Mouse (Mus musculus) natural killer cell, adult 2 months (primary cell): ENCODE results near the gene Aim2.

ENCODE experiments used
- DNase-seq, 2 experiments: peaks; one replicate each; pipeline ENCODE4 v3.0.0; 2022; ENCODE audit warnings: low spot score in 2 of 2

The Aim2 gene

DNA sequence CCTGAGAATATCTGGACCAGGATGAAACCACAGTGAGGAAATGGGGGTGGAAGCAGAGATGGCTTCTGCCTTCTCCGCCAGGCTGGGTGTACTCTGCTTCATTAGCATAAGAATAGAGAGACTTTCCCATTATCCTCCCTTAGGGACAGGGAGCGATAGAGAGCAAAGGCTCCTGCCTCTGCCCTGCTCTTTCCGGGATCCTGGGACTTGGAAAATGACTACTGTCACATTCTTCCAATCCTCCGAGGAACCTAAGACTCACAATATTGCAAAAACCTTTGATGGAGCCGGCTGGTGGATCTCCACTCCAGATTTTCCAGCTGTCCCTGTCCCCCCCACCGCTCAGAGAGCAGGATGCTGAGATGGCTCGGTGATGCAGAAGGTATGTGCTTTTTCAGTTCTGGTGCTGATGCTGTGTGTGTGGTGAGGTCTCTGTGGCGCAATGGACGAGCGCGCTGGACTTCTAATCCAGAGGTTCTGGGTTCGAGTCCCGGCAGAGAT lies 39.3 kb downstream of the Aim2 start:
- no peak for DNase-seq

DNA sequence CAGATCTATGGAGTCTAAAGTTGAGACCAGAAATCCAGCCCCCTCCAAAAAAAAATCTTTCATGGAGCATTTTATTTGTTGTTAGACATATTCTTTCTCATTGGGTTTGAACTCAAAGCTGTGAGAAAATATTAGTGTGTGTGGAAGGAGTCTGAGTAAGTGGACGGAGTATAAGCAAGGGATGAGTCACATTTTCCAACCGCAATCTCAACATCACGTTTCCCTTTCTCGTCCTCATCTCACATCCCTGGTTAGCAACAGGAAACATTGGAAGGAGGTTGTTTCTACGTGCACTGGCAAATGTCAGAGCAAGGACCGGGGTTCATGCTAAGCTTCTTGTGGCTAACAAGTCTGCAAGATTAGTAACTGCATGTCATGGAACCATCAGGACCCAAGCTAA lies 41.1 kb downstream of the Aim2 start:
- DNase-seq, result no peak

DNA sequence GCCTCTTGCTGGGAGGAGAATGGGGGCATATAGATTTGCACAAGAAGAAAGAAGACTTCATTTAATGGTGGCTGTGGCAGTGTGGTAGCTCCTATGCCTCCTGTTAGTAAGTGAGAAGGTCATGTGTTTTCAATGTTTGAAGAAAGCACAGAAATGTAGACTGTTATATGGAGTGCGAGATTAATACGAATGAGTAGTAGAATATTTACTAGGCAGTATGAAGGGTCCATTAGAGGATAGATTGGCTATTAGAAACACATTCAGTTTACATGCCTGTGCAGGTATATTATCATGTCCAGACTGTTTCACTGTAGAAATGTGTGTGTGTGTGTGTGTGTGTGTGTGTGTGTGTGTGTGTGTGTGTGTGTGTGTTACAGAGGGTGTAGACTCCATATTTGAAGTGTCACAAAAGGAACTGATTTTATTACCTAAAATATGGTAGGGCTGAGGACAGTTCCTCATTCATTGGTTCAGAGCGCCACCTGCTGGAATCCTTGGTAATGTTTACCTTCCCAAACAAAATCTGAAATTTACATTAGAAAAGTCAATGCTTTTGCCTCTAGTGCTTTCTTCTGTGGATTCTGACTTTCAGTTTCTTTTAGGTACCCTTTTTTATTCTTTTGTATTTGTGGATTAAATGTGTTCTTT lies 47.8 kb downstream of the Aim2 start:
- DNase-seq, result peak; percentile 47 to 73

DNA sequence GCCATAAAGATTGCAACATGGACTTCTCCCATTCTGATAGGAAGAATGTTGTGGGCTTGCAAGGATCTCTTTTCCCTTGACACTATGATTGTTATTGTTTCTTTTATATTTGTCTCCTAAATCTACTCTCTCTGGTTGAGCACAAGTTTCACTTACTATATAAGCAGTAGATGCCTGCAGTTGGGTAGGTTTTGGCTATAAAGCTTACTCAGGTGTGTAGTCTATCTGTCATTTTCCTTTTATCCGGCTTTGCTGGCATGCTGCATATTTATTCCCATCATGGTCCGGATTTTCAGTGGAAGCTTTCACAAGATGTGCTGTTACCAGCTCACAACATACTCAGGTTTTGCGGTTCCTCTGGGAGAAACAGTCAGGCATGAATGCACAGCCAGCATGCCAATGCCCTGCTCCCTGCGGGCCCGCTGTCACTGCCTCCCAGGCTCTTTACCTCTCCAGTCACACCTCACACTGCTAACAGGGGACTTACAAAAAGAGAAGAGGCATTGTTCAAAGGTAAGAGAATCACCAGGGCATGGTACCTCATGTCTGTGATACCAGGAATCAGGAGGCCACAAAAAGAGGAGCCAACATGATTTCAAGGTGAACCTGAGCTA lies 54.1 kb downstream of the Aim2 start:
- no peak for DNase-seq

DNA sequence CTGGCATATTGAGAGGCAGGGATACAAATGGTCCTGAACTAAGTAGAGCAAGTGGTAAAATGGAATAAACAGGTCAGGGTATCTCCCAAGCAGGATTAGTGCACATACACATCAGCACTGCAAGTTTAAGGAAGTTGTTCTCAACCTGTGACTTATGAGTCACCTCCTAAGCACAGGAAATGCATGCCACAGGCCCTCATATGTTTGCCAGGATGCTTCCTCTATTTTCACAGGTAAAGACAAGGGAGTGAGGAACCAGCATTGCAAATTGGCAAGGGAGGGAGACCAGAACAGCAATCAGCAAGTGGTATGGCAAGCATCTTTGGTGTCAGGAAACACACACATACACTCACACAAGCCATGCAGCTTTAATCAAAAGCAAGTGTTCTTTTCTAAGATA lies 58.4 kb downstream of the Aim2 start:
- DNase-seq, result peak; percentile 32 to 69

DNA sequence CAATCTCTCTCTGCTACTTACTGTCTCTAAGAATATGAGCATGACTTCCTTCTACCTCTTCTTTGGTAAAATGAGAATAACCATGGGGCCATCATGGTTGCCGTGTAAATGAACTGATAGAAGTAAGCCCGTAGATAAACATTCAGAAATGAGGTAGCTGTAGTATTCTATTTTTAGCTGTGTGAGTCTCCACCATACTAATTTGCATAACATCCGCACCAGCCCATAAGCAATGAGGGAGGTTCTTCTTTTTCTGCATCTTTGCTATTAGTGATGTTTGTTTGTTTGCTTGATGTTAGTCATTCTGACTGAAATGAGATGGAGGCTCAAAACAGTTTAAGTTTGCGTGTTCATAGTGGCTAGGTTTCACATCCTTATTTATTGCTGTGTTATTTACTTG lies 61.2 kb downstream of the Aim2 start:
- DNase-seq, result peak in 1 of 2 experiments; percentile 55

DNA sequence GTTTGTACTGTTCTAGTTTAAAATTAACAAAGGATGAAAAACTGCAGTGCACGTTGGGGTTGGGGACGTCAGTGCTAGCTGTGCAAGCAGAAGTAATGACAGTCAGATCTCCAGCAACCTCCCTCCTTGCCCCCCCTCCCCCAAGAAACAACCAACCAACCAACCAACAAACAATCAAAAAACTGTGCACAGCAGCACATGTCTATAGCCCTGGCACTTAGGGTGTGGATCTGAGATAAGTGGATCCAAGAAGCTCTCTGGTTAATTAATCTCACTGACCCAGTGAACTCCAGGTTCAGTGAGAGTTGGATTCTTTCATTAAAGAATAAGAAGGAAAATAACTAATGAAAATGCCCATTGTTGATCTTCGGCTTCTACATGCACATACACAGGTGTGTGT lies 64.0 kb downstream of the Aim2 start:
- no peak for DNase-seq

DNA sequence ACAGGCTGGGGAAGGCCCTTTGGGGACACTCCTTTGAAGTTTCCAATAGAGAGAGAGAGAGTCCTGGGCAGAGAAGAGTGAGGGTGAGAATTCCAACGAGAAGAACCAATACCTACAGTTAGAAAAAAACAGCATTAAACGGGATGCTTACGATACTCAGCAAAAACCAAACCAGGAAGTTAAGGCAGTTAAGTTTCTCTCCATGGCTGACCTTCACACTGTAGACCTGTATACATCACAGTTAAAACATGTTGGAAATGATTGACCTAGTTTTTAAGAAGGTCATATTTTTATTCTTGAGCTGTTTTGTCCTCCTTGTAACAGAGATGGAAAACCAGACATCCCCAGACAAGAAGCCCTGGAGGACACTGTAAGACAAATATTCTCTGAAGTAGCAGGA lies 67.8 kb downstream of the Aim2 start:
- no peak for DNase-seq

DNA sequence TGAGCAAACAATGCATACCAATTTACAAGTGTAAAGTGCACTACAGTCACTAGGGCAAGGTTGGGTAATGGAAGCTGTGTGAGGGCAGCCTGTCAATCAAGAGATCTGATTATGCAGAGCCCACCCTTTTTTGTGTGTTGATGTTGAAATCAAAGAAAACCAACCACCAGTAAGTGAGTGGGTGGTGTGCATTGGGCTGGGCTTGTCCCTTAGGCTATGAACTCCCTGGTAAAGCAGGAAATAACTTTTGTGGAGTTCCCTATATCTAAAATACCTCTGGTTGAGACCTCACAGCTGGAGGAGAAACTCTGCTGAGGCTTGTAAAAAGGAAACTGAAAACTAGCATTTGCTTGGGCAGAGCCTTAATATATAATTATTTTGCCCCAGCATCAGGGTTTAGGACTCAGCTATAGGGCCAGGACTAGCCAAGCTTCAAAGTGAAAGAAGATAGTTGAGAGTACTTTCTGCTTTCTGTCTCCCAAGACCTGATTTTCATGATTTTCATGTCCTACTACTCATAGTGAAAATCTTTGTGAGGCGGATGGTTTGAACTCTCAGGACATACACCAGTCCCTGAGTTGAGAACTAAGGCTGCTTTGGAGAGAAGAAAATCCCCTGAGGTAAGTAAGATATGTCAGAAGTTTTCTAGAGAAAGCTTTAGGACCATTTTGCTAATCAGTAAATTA lies 68.4 kb downstream of the Aim2 start:
- peak in 1 of 2 experiments; percentile 24 for DNase-seq

DNA sequence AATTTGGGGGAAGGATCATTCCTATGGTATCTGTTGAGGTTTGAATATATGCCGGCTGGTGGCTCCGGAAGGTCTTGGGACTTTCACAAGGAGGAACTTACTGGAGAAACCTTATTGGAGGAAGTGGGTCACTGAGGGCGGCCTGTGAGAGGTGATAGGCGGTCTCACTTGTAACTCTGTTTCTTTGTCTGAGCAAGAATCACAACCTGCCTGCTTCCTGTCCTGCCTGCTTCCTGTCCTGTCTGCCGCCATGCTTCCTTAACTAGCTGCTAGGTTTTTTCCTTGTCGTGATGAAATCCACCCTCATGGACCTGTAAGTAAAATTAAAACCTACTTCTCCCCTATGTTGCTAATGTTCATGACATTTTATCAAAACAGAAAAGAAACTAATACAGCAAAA lies 69.7 kb downstream of the Aim2 start:
- DNase-seq, result peak; percentile 75 to 83

DNA sequence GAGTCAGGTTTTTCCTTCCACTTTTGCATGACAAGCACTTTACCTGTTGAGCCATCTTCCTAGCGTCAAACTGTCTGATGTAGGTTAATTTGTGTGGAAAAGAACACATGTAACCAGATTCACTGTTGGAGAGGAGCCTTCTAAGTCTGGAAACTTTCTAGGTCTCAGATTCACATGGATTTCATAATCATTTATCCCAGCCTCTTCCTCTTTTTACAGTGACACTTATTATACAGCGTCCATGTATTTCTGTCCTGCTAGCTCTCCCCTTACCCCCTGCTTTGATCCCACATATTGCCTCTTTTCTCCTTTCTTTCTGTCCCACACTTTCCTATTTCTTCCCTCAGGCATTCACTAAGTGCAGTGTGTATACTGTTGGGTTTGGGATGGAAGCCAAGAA lies 75.7 kb downstream of the Aim2 start:
- no peak for DNase-seq

DNA sequence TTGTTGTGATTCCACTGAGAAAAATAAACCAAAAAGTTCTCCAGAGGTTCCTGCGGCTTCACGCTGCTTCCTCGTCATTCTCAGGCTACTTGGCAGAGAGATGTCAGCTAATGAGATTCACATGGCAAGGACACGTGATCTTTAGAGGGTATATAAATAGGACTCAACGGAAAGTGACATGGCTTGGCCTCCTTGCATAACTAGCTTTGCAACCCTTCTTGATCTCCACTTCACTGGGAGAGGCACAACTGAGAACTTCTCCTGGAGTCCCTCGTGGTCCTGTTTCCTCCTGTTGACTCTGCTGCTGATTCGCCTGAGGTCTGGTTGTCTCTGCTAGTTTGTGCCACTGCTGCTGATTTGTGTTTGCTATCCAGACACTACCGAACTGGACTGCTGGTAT lies 76.7 kb downstream of the Aim2 start:
- DNase-seq, result no peak

DNA sequence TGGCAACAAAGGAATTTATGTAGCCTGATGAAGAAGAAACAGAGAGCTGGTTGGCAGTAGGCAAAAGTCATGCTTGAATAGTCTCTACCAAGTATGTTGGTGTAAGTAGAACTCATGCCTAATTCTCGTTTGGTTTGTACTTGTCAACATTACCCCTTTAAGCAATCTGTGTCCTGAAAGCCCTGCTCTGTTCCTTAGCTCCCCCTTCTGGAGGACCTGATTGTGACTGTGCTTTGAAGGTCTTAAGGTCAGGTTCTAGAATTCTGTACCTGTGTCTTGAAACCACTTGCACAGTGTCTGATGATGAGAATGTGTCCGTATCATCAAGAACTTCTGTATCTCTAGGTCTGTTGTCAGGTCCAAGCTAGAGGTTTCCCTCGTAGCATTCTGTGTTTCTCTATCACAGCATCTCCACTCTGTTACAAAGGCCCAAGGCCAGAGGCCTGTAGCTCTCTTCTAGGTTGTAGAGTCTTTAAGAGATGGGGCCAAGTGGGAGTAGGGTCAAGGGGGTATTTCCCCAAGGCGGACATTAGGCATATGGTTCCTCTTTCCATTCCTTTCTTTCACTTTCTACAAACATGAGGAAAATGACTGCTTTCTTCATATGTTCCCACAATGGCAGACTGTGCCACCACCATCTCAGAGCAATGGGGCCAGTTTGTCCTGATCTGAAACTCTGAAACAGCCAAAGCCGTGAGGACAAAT lies 79.5 kb downstream of the Aim2 start:
- DNase-seq, result peak in 1 of 2 experiments; percentile 48

DNA sequence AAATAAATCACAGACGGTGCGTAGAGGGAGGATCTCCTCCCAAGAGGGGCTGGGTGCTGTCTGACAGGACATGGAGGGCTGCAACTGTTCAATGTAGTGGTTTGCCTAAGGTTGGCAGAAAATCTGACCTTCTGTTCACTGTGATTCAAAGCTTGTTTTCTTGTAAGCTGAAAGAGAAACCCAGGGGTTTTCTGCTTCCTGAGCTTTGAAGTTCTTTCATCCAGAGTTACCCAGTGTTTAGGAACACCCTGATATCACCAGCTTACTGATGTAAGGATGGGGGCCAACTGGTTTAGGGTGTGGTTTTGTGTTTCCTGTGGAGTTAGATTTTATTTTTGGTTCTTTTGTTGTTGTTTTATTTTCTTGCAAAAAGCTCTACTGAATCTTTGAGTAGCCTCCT lies 81.7 kb downstream of the Aim2 start:
- no peak for DNase-seq

DNA sequence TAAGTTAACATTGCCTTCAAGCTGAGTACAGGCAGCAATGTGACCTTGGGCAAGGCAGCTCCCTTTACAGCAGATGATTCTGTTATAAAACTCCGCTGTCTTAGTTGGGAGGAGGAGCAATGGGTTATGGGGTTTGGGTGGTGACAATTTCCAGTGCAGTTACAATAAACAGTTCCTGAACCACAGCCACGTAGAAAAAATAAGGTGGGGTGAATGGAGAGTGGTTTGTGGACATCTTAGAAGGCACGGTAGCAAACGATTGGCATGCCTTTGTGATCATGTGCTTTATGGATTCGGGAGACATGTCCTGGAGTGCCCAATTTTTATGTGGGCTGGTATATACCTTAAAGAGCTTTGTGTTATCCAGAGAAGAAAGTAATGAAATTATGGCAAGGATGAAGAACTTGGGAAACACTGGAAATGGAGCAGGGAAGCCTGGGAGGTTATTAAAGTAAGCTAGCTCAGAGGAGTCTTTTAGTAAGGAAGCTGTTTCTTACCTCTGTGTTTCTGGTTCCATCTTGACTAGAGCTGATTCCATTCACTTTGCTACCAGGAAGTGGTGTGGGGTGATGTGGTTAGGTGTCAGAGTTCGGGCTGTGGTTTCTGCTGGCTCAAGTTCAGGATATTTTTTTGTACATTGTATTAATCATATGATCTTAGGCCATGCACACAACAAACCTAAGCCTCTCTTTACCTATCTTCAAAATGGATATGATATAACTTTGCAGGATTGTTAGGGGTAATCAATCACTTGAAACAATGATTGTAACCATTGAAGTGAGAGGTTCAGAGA lies 86.7 kb downstream of the Aim2 start:
- DNase-seq, result peak; percentile 70 to 81

DNA sequence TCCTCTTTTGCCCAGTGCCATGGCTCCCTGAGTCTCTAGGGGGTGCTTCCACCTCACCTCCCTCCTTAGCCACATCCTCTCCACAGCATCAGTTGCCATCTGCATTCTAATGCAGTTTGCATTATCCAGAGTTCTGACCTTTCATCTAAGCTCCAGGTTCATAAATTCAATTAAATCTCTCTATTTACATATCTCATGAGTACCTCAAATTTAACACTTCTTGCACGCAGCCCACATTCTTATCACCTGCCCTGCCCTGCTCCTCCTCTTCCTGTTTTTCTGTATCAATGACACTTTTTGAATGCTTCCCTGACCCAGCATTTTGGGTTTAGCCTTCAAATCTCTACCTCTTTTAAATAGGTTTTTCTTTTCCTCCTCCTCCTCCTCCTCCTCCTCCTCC lies 90.0 kb downstream of the Aim2 start:
- peak; percentile 55 to 71 for DNase-seq

DNA sequence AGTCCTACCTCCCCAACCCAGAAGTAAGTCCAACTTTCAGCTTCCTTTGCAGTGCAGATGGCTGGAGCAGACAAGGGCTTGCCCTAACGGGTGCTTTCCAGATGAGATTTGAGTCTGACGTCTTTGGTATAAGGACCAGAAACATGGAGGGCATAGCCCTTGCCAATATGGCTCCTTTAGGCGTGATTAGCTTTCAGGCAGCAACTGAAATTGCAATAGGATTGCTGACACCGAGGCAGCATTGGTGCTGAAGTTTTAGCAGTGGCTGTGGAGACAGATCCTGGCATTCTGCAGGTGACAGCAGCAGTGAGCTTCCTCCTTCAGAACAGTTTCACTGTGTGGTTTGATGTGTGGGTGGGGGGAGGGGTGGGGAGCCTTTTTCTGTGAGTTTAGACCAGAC lies 90.5 kb downstream of the Aim2 start:
- DNase-seq, result peak; percentile 75 to 84

DNA sequence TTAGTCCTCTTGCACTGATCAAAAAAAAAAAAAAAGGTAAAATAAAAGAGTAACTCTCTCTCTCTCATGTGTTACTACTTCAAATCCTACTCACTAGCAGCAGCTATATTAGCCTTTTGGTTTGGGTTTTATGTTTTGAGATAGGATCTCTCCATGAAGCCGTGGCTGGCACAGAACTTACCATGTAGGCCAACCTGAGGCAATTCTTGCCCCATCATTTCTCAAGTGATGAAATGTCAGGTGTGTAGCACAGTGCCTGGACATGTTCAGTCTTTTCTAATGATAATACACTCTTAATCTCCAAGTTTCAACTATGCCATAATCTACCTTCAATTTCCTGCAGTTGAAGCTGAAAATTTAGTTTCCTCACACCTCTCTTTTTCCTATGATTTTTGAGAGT lies 92.4 kb downstream of the Aim2 start:
- no peak for DNase-seq

DNA sequence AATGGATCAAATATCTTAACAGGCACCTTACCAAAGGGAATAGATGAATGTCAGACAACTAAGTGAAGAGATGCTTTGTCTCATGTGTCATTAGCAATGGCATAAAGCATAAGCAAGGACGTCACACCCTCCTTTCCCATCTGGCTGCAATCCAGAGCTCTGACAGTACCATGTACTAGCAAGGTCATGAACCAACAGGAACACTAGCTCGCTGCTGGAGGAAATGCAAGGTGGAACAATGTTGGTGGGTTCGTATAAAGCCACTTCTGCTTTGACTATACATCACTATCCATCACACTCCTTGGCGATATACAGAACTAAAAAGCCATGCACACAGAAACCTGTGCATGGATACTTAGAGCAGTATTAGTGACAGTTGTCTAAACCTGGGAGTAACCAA lies 96.4 kb downstream of the Aim2 start:
- DNase-seq, result no peak

DNA sequence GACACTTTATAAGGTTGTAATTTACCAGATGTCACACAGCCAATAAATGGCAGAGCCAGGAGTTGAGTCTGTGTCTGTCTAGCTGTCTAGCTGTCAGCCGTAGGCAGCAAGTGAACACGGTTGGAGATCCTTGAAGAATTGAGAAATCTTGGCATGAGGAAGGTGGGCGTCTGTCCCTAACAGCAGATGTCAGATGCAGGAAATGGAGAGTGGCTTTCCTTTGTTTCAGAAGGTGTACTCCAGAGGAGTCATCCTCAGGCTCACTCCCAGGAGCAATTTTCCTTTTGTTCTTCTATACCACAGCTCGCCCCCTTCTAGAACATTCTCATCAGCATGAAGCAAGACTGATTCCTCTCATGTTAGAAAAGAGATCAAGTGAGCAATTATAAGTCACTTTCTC lies 99.9 kb downstream of the Aim2 start:
- DNase-seq, result no peak

DNA sequence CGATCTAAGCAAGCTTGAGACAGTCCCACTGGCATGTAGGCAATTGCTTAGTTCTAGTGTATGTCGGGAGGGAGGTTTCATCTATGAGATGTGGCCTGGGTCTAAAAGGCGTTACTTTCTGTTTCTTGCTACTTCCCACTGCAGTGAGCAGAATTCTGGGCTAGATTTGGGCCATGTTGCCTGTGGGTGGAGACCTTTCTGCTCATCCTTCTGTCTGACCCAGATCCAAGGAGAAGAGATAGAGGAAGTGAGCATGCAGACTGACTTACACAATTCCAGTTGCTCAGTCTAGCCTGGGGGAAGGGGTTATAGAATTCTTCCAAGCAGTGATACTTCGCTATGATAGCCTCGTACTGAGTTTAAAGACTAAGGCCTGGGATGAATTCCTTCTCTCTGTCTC lies 101.0 kb downstream of the Aim2 start:
- peak; percentile 31 to 59 for DNase-seq
